Mouse (Mus musculus) CH12.LX (cell line): ENCODE measurements at regions not wholly inside any gene's neighbourhood (a gene's known extent, or its start where the extent isn't known, plus 50 kb on each side); places are given as distances from the start of the nearest gene placed in this dataset.

ENCODE experiments used
- CTCF ChIP-seq, 2 experiments: IDR thresholded peaks in 1 of 2; conservative IDR thresholded peaks in 1 of 2; 2 replicates each; pipeline ENCODE4 v1.5.1; 2011 to 2012; ENCODE audit warnings: low read depth in 2 of 2, low read length in 2 of 2, improper control_type of control experiment in 1 of 2, inconsistent platforms in 1 of 2, mild to moderate bottlenecking in 1 of 2, moderate library complexity in 1 of 2
- EP300 ChIP-seq: IDR thresholded peaks from 2 replicates; pipeline ENCODE4 v1.6.1; 2011; ENCODE audit warnings: low read length, improper control_type of control experiment
- GABPA ChIP-seq: IDR thresholded peaks from 2 replicates; pipeline ENCODE4 v1.6.1; 2012; ENCODE audit warnings: low read depth, low read length, improper control_type of control experiment, inconsistent platforms; ENCODE audit not compliant: insufficient replicate concordance
- HCFC1 ChIP-seq: IDR thresholded peaks from 2 replicates; pipeline ENCODE4 v1.6.1; 2012; ENCODE audit warnings: low read depth, mild to moderate bottlenecking, inconsistent platforms, low read length, improper control_type of control experiment
- MXI1 ChIP-seq: IDR thresholded peaks from 2 replicates; pipeline ENCODE4 v1.6.1; 2011; ENCODE audit warnings: mild to moderate bottlenecking, low read depth, low read length, improper control_type of control experiment
- MYC ChIP-seq: IDR thresholded peaks from 2 replicates; pipeline ENCODE4 v1.6.1; 2011; ENCODE audit warnings: low read depth, mild to moderate bottlenecking, improper control_type of control experiment, low read length
- NELFE ChIP-seq: IDR thresholded peaks from 2 replicates; pipeline ENCODE4 v1.6.1; 2011; ENCODE audit warnings: low read depth, low read length, improper control_type of control experiment
- POLR2A ChIP-seq: IDR thresholded peaks from 2 replicates; pipeline ENCODE4 v1.6.1; 2011; ENCODE audit warnings: low read depth, mild to moderate bottlenecking, improper control_type of control experiment, low read length
- POLR2AphosphoS2 ChIP-seq: IDR thresholded peaks from 2 replicates; pipeline ENCODE4 v1.6.1; 2011; ENCODE audit warnings: low read depth, low read length, improper control_type of control experiment
- TCF12 ChIP-seq: IDR thresholded peaks from 2 replicates; pipeline ENCODE4 v1.6.1; 2014; ENCODE audit warnings: low read depth, mild to moderate bottlenecking, inconsistent platforms, low read length, improper control_type of control experiment
- UBTF ChIP-seq: IDR thresholded peaks from 2 replicates; pipeline ENCODE4 v1.6.1; 2012; ENCODE audit warnings: low read depth, mild to moderate bottlenecking, inconsistent platforms, low read length, improper control_type of control experiment, moderate library complexity
- USF2 ChIP-seq: conservative IDR thresholded peaks from 2 replicates; pipeline ENCODE4 v1.6.1; 2011; ENCODE audit warnings: low read depth, low read length, improper control_type of control experiment

- TF ChIP-seq CTCF (conservative IDR thresholded peaks at IDR 0.05 in 1 of 2, IDR thresholded peaks at IDR 0.05 in 1 of 2; ENCODE audit: low read depth in 2 of 2, low read length in 2 of 2) (no peak), POLR2AphosphoS2 (no peak), UBTF (no peak), MXI1 (no peak), NELFE (no peak), HCFC1 (no peak), TCF12 (no peak), EP300 (no peak), MYC (no peak), GABPA (no peak), USF2 (no peak), POLR2A (no peak)
Observed at GRCm38 (mm10) chr11:94872921-94873320, 63.1 kb upstream of the Col1a1 start.
